Mouse (Mus musculus) midbrain, embryonic 14.5 days (tissue): ENCODE measurements around the gene Scaf8. TPM values are rescaled to one million over a fixed set of nuclear protein-coding genes. Genes with fewer than 3 reads are reported as not detected.
A peak's percentile ranks its signal among the peaks of the same experiment; 100 is the strongest.

Experiments
- ATAC-seq: fragments of 200-750 bp; cut with Nextera tagmentation; 2 replicates; pipeline ENCODE4 v1.8.0; 2017; ENCODE audit warnings: moderate number of reproducible peaks, moderate library complexity; ENCODE audit not compliant: low FRiP score, low TSS enrichment
- DNase-seq: peaks from one replicate; pipeline ENCODE4 v3.0.0-alpha.2; 2015
- H3K27ac ChIP-seq: fragments of 300-500 bp; sonication (generic); replicated peaks from 2 replicates; pipeline ENCODE4 v1.5.1; 2014; ENCODE audit warnings: mild to moderate bottlenecking, low read depth, low read length, moderate library complexity
- H3K27me3 ChIP-seq: fragments of 300-500 bp; sonication (generic); 2 replicates; pipeline ENCODE4 v1.6.1; 2014; ENCODE audit warnings: low read length, control low read depth, mixed read lengths; ENCODE audit not compliant: control insufficient read depth, insufficient read depth
- H3K36me3 ChIP-seq: fragments of 300-500 bp; sonication (generic); 2 replicates; pipeline ENCODE4 v1.6.1; 2014; ENCODE audit warnings: low read length, control low read depth; ENCODE audit not compliant: control insufficient read depth, insufficient read depth
- H3K4me1 ChIP-seq: fragments of 300-500 bp; sonication (generic); 2 replicates; pipeline ENCODE4 v1.6.1; 2014; ENCODE audit warnings: mild to moderate bottlenecking, antibody characterized with exemption, low read length, control low read depth; ENCODE audit not compliant: control insufficient read depth, insufficient read depth
- H3K4me2 ChIP-seq: fragments of 300-500 bp; sonication (generic); 2 replicates; pipeline ENCODE4 v1.6.1; 2014; ENCODE audit warnings: mild to moderate bottlenecking, low read length, moderate library complexity
- H3K4me3 ChIP-seq: fragments of 300-500 bp; sonication (generic); replicated peaks from 2 replicates; pipeline ENCODE4 v1.5.1; 2014; ENCODE audit warnings: low read depth, low read length
- H3K9ac ChIP-seq: fragments of 300-500 bp; sonication (generic); replicated peaks from 2 replicates; pipeline ENCODE4 v1.6.1; 2014; ENCODE audit warnings: mild to moderate bottlenecking, low read length, moderate library complexity
- H3K9me3 ChIP-seq: fragments of 300-500 bp; sonication (generic); 2 replicates; pipeline ENCODE4 v1.6.1; 2016; ENCODE audit warnings: low read length, control low read depth, mixed read lengths; ENCODE audit not compliant: control insufficient read depth
- WGBS: fragments of 180-500 bp; shearing (Covaris S2); extraction: QIAGEN DNeasy Blood & Tissue Kit; methylation state at CpG from one replicate; pipeline ENCODE4 v1.1.7; 2014; 5-methylcytosine and 5-hydroxymethylcytosine counted together
- polyA plus RNA-seq: library from polyadenylated mRNA; unstranded; fragments of >200 nt; fragmentation: Nextera tagmentation; extraction: Ambion mirVana; gene quantifications from 2 replicates; pipeline ENCODE4 v1.2.1, GENCODE M21; 2014

Gene Scaf8
- polyA plus RNA-seq, 1 experiment from 2014 or later: 20.8 TPM

GRCm38 (mm10) chr17:3218916-3219315, 104.1 kb downstream of the Scaf8 start:
- no peaks in the 10 kb centered on the region for H3K4me1 ChIP-seq
- no peak overlapping the region for H3K27ac ChIP-seq
- no peaks in the 10 kb centered on the region for H3K9me3 ChIP-seq
- H3K9ac ChIP-seq: no peak overlapping the region
- peaks cover 21% of the 10 kb centered on the region for H3K36me3 ChIP-seq
- H3K4me2 ChIP-seq: no peak overlapping the region
- ATAC-seq (no peak), DNase-seq (no peak)
- H3K4me3 ChIP-seq: no peak overlapping the region
- WGBS: 69% methylated on average over 5 of the region's 5 CpGs
- H3K27me3 ChIP-seq: no peaks in the 10 kb centered on the region

GRCm38 (mm10) chr17:3220201-3220600, 105.4 kb downstream of the Scaf8 start:
- Histone ChIP-seq H3K9me3 (no peaks in the 10 kb centered on the region), H3K27ac (no peak overlapping the region), H3K9ac (no peak overlapping the region), H3K36me3 (peaks cover 16% of the 10 kb centered on the region), H3K4me2 (no peak overlapping the region), H3K4me1 (no peaks in the 10 kb centered on the region), H3K4me3 (no peak overlapping the region), H3K27me3 (no peaks in the 10 kb centered on the region)
- DNase-seq (no peak), ATAC-seq (no peak)
- 76% methylated on average over 11 of the region's 11 CpGs for WGBS

DNA sequence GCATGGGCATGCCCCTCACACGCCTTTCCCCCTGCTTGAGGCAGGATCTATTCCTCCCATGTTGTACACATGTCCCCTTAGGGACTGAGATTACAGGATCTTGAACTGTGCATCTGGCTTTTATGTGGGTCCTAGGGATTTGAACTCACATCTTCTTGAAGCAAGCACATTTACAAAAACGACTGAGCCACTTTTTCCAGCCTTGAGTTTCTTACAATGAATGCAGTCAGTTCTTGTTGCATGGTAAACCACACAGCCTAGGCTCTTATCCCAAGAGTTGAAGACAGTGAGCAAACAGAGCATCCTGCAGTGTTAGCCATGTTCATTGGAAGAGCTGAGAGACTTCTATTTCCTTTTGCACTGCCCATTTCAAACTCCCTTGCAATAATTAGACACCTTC, 108.3 kb downstream of the Scaf8 start:
- no peak overlapping the region for H3K27ac ChIP-seq
- no peak overlapping the region for H3K4me3 ChIP-seq
- ATAC-seq (no peak), DNase-seq (no peak)
- H3K4me2 ChIP-seq: no peak overlapping the region
- no peaks in the 10 kb centered on the region for H3K4me1 ChIP-seq
- no peaks in the 10 kb centered on the region for H3K9me3 ChIP-seq
- 69% methylated on average over 2 of the region's 2 CpGs for WGBS
- H3K9ac ChIP-seq: no peak overlapping the region
- no peaks in the 10 kb centered on the region for H3K36me3 ChIP-seq
- no peaks in the 10 kb centered on the region for H3K27me3 ChIP-seq

DNA sequence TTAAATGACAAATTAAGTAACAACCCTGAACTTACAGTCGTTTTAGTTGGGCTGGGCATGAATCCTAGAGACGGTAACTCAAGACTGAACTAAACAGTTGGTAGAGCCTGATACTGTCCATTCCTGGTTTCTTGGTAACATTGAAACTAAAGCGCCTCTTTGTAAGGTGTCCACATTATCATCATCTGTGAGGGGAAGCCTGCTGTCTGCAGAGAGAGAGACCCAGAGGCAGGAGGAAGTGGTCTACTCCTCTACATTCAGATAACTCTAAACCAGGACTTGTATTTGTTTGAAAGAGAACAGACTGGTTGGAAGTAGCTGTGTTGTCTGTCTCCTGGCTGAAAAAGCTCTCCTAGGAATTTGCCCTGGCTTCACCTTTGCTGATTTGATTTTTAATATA, 108.9 kb downstream of the Scaf8 start:
- no peaks in the 10 kb centered on the region for H3K27me3 ChIP-seq
- DNase-seq (no peak), ATAC-seq (no peak)
- no peak overlapping the region for H3K4me3 ChIP-seq
- no peaks in the 10 kb centered on the region for H3K36me3 ChIP-seq
- no peaks in the 10 kb centered on the region for H3K4me1 ChIP-seq
- no peak overlapping the region for H3K4me2 ChIP-seq
- H3K9me3 ChIP-seq: no peaks in the 10 kb centered on the region
- H3K27ac ChIP-seq: no peak overlapping the region
- no peak overlapping the region for H3K9ac ChIP-seq
- 90% methylated on average over 3 of the region's 3 CpGs for WGBS

GRCm38 (mm10) chr17:3224383-3225106, 109.8 kb downstream of the Scaf8 start:
- Histone ChIP-seq H3K27me3 (no peaks in the 10 kb centered on the region), H3K9ac (no peak overlapping the region), H3K4me3 (no peak overlapping the region), H3K9me3 (no peaks in the 10 kb centered on the region), H3K4me1 (no peaks in the 10 kb centered on the region), H3K27ac (no peak overlapping the region), H3K36me3 (no peaks in the 10 kb centered on the region), H3K4me2 (no peak overlapping the region)
- WGBS: 69% methylated on average over 4 of the region's 4 CpGs
- DNase-seq (peak; percentile 88), ATAC-seq (peak; percentile 31; the same call in 1 of the 2 replicates)

DNA sequence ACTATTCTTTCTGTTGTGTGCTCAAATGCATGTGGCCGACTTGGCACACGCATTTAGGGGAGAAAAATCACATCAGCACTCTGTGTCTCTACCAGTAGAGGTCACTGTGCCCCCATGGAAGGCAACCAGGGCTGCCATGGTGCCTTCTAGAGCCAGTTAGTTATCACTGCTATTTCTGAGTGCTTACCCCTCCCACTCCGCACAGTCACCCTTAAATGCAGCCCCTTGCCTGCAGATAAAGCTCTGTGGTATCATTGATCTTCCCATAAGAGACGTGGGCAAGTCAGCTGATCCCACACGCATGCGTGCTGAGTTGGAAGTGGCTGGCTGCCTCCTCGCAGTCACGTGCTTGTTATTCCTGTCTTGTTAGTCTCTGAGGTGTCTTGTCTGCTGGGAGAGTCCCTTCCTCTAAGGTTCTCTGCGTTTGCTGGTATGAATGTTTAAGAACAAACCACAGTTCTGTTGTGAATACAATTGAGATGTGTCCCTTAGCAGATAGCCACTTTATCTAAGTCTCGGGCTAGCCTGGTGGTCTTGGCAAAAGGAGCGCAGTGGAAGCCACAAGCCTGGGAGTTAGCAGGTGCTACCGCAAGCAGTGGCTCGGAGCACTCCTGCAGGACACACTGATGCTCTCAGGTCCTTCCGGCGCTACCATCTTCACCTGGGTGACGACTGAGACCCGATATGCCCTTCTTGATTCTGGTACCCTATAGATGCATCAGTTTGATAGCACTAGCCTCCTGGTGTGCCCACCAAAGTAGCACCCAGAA, 115.6 kb downstream of the Scaf8 start:
- Histone ChIP-seq H3K4me1 (no peaks in the 10 kb centered on the region), H3K9ac (no peak overlapping the region), H3K36me3 (peaks cover 9% of the 10 kb centered on the region; the same call in 1 of the 2 replicates), H3K27me3 (no peaks in the 10 kb centered on the region), H3K4me3 (no peak overlapping the region), H3K27ac (no peak overlapping the region), H3K4me2 (no peak overlapping the region), H3K9me3 (no peaks in the 10 kb centered on the region)
- 0 out of 2 replicates have a peak, but pooled peaks have one; percentile 55 for ATAC-seq
- WGBS: 79% methylated on average over 17 of the region's 17 CpGs
- DNase-seq: peak; percentile 87

- H3K36me3 ChIP-seq: peaks cover 9% of the 10 kb centered on the region; the same call in 1 of the 2 replicates
- no peak overlapping the region for H3K4me2 ChIP-seq
- no peaks in the 10 kb centered on the region for H3K9me3 ChIP-seq
- ATAC-seq (no peak), DNase-seq (no peak)
- no peak overlapping the region for H3K4me3 ChIP-seq
- no peaks in the 10 kb centered on the region for H3K4me1 ChIP-seq
- no peak overlapping the region for H3K9ac ChIP-seq
- H3K27ac ChIP-seq: no peak overlapping the region
- no peaks in the 10 kb centered on the region for H3K27me3 ChIP-seq
- 91% methylated on average over 5 of the region's 5 CpGs for WGBS
Measured at GRCm38 (mm10) chr17:3232626-3233025, 117.9 kb downstream of the Scaf8 start.

GRCm38 (mm10) chr17:3243672-3244071, 128.9 kb downstream of the Scaf8 start:
- Histone ChIP-seq H3K27me3 (no peaks in the 10 kb centered on the region), H3K27ac (no peak overlapping the region), H3K4me1 (peaks cover 16% of the 10 kb centered on the region), H3K9me3 (no peaks in the 10 kb centered on the region), H3K4me2 (no peak overlapping the region), H3K36me3 (0 out of 2 replicates have a peak, but pooled peaks cover 3% of the 10 kb centered on the region), H3K4me3 (no peak overlapping the region), H3K9ac (no peak overlapping the region)
- ATAC-seq: no peak
- WGBS: 94% methylated on average over 3 of the region's 3 CpGs
- no peak for DNase-seq
